Mouse (Mus musculus): ENCODE measurements around the gene Rps9. TPM values are rescaled to one million over a fixed set of nuclear protein-coding genes. Genes with fewer than 3 reads are reported as not detected.

Gene Rps9
- 1,498 and 1,524 TPM in 2 replicates for polyA plus RNA-seq (2015; fragmentation: Nextera tagmentation; extraction: Ambion mirVana)

DNA sequence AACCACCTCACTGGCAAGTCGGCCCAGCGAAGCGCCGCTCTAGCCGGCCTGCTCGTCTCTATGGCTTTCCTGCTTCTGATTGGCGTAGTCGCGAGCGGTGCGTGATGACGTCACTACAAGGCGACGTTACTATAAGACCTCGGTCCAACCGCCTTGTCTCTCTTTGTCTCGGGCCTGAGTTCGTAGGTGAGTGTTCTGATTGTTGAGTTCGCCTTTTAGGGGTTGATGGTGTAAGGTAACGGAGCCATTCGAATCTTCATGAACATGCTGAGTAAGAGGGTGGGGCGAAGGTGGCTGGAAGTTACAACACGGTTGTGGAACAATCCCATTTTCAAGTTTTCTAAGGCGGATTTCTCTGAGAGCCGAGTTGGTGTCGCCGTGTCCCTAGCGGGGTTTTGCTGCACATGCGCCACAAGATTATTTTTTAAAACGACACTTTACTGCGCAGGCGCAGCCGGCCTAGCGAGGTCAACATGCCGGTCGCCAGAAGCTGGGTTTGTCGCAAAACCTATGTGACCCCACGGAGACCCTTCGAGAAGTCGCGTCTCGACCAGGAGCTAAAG, at the start of gene Rps9:
TSS of gene Rps9 (plus strand) at position 115 of the 563 bp plus-strand sequence.
- Histone ChIP-seq H3K27ac (peak within 1 kb of the TSS; percentile 94), H3K9ac (peak within 1 kb of the TSS; percentile 93), H3K9me3 (no peaks in the 10 kb centered on the region), H3K4me1 (peaks cover 14% of the 10 kb centered on the region), H3K4me2 (replicated peaks) (peak within 1 kb of the TSS; percentile 96), H3K36me3 (peaks cover 57% of the 10 kb centered on the region), H3K4me3 (peak within 1 kb of the TSS; percentile 86), H3K27me3 (no peaks in the 10 kb centered on the region)
- under 1% methylated on average over 42 of the region's 42 CpGs for WGBS
- peak; percentile 94 for ATAC-seq (ENCODE audit: low FRiP score, low read depth)

DNA sequence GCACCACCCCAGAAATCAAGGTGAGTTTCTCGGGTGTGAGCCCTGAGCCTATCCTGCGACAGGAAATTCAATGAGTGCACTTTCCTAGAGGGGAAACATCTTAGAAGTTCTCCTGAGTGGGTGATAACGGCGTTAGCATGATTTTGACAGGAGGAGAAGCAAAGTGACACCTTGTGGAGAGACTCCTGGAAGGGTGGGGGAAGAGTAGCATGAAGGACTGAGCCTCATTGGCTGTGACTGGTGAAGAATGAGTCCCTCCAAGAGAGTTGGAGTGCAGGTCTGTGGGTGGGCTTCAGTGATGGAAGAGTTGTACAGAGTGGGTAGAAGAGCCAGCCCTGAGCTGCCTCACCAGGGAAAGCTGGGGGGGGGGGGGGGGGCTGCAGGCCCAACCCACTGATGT, 46.8 kb upstream of the Rps9 start:
- no peak overlapping the region for H3K27ac ChIP-seq
- no peaks in the 10 kb centered on the region for H3K9me3 ChIP-seq
- H3K4me1 ChIP-seq, result no peaks in the 10 kb centered on the region
- no peaks in the 10 kb centered on the region for H3K27me3 ChIP-seq
- no peak overlapping the region for H3K4me3 ChIP-seq
- 86% methylated on average over 4 of the region's 4 CpGs for WGBS
- no peak overlapping the region for H3K4me2 ChIP-seq (replicated peaks)
- ATAC-seq (ENCODE audit: low FRiP score, low read depth), result no peak
- peaks cover 100% of the 10 kb centered on the region for H3K36me3 ChIP-seq
- H3K9ac ChIP-seq, result no peak overlapping the region

DNA sequence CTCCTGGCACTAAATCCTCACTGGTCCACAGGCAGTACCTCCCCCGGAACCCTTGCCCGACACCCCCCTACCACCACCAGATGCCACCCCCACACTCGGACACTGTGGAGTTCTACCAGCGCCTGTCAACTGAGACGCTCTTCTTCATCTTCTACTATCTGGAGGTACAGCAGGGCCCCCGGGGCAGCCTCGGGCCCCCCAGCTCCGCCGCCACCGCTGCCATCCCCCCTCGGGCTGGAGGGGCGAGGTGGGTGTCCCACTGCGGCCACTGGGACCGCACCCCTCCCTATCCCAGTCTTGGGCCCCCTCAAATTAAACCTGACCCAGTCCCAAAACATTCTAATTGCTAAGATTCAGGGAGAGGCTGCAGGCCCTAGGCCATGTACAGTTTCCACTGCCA, 45.2 kb upstream of the Rps9 start:
- WGBS, result 94% methylated on average over 14 of the region's 14 CpGs
- Histone ChIP-seq H3K4me3 (no peak overlapping the region), H3K36me3 (peaks cover 100% of the 10 kb centered on the region), H3K4me1 (peaks cover 6% of the 10 kb centered on the region), H3K27me3 (no peaks in the 10 kb centered on the region), H3K9ac (no peak overlapping the region), H3K4me2 (replicated peaks) (no peak overlapping the region), H3K27ac (no peak overlapping the region), H3K9me3 (no peaks in the 10 kb centered on the region)
- ATAC-seq (ENCODE audit: low FRiP score, low read depth), result no peak

DNA sequence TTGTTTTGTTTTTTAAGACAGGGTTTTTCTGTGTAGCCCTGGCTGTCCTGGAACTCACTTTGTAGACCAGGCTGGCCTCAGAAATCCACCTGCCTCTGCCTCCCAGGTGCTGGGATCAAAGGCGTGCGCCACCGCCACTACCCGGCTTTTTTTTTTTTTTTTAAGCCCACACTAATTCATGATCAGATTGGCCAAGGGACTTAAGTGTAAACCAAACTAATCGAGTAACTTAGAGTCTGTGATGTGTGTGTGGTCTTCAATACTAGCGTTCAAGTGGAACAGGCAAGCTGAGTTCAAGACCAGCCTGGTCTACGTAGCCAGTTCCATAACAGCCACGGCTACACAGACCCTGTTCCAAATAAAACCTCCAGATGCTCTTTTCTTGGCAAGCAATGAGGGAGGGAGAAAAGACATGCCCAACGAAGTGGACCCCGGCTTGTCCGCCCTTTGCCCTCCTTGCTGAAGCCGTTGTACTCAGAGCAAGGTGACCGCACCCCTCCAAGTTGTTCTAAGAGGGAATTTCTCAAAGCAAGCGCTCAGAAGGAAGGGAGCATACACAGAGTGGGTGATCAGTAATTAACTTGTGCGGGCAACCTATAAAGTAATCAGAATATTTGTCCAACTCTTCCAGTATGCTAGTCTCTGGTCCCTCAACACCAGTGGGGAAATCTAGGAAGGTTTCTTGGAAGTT, 39.1 kb upstream of the Rps9 start:
- peaks cover 40% of the 10 kb centered on the region for H3K36me3 ChIP-seq
- peak overlapping the region; percentile 81 for H3K27ac ChIP-seq
- H3K4me3 ChIP-seq, result peak overlapping the region; percentile 77
- peaks cover 23% of the 10 kb centered on the region for H3K4me1 ChIP-seq
- no peaks in the 10 kb centered on the region for H3K27me3 ChIP-seq
- WGBS, result 37% methylated on average over 15 of the region's 15 CpGs
- H3K9me3 ChIP-seq, result no peaks in the 10 kb centered on the region
- peak; percentile 4; the same call in 1 of the 2 replicates for ATAC-seq (ENCODE audit: low FRiP score, low read depth)
- H3K4me2 ChIP-seq (replicated peaks), result peak overlapping the region; percentile 86
- H3K9ac ChIP-seq, result peak overlapping the region; percentile 84

DNA sequence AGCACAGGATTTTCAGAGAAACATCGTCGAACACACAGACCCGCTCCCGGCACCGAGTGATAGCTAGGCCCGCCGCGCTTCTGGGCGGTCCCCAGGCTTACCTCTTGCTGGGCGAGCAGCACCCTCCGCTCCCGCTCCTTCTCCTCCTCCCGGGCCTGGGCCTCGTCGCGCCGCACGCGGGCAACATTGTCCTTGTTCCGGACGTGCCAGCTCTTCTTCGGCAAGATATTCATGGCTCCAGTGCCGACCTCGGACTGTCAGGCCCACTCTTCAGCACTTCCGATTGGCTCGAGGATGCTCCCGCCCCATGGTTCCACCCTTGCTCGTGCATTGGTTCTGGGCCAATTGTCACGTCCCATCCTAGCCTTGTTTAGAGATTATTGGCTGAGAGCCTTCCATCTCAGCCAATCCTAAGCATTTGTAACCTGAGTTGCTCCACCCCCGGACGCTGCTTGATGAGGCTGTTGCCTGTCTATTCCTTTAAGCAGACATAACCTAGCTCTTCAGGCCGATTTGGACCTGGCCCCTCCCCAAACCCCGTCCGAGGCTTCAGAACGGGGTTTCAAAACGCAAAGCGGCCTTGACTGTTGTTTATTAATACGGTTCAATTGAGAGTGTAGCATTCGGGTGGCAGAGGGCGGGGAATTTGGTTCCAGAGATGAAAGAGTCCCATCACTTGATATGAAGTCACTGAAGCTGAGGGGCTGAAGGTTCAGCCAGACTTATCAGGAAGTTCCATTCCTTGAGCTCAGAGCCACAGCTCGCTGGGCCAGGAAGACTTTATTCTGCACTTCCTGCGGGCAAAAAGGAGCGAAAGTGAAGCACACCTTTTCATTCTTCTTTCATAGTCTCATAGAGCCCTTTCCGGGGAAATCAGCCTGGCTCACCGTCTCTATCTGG, 38.3 kb upstream of the Rps9 start, which contains the start of gene Leng1:
TSS of gene Leng1 (minus strand) at position 626 of the 900 bp plus-strand sequence.
- Histone ChIP-seq H3K4me2 (replicated peaks) (peak within 1 kb of the TSS; percentile 86), H3K4me1 (peaks cover 23% of the 10 kb centered on the region), H3K27ac (peak within 1 kb of the TSS; percentile 81), H3K9me3 (no peaks in the 10 kb centered on the region), H3K4me3 (peak within 1 kb of the TSS; percentile 77), H3K27me3 (no peaks in the 10 kb centered on the region), H3K36me3 (peaks cover 32% of the 10 kb centered on the region), H3K9ac (peak within 1 kb of the TSS; percentile 84)
- peak; percentile 98 for ATAC-seq (ENCODE audit: low FRiP score, low read depth)
- WGBS, result 4% methylated on average over 45 of the region's 45 CpGs

DNA sequence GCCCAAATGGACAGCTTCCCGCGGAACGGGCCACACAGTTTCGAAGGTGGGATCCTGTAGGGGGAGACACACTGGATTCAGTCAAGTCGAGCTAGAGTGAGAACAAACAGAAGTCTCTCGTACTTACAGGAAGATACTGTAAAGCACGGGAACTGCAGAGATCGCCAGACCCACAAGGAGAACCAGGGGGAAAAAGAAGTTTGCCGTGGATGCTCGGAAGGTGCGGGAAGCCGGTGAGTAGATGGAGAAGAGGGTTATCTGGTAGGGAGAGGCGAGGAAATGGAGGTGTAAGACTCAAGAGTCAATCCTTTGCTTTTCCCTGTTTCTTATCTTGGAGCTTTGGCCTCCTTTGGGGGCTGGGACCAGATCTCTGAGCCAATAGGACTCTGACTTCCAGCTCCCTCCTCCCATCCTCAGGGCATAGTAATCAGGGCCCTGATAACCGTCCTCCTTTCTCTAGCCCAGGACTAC, 36.8 kb upstream of the Rps9 start:
- H3K4me2 ChIP-seq (replicated peaks), result peak overlapping the region; percentile 31
- H3K9ac ChIP-seq, result no peak overlapping the region

DNA sequence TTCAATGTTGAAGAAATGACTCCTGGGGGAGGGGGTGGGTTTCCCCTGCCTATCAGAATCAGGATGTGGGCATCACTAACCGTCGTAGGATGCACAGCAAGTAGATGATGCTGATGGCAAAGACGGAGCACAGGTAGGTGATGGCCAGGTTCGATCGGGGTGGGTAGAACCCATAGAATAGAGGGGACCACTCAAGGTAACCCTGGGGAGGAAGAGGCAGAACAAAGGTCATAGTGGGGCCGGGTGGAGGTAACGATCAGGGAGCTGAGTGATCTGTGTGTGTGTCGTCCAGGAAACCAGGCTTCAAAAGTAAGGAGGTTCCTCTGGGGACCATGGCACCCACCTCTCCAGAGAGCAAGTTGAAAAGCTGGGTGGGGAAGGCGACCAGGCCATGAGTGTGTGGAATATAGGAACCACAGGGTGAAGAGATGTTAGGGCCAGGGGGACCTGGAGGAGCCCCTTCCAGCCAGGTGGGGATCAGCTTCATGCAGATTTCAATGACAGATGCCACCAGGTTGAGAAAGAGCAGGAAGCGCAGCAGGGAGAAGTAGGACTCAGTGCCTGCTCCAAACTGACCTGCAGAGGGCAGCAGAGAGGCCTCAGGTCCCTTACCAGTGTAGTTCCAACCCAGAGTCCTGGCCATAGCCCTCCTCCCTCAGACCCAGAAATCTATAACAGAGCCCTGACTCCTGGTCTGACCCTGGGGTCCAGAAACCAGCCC, 29.1 kb upstream of the Rps9 start:
- WGBS, result 71% methylated on average over 10 of the region's 10 CpGs
- Histone ChIP-seq H3K9me3 (no peaks in the 10 kb centered on the region), H3K27ac (no peak overlapping the region), H3K4me2 (replicated peaks) (no peak overlapping the region), H3K27me3 (no peaks in the 10 kb centered on the region), H3K4me1 (no peaks in the 10 kb centered on the region), H3K9ac (no peak overlapping the region), H3K36me3 (peaks cover 17% of the 10 kb centered on the region), H3K4me3 (no peak overlapping the region)
- ATAC-seq (ENCODE audit: low FRiP score, low read depth), result peak; percentile 81

More for the DNA sequence above, 36.8 kb upstream of the Rps9 start:
- H3K4me3 ChIP-seq, result no peak overlapping the region
- H3K27me3 ChIP-seq, result no peaks in the 10 kb centered on the region
- no peaks in the 10 kb centered on the region for H3K9me3 ChIP-seq
- WGBS, result 13% methylated on average over 14 of the region's 14 CpGs
- no peak for ATAC-seq (ENCODE audit: low FRiP score, low read depth)
- peaks cover 23% of the 10 kb centered on the region for H3K4me1 ChIP-seq
- no peak overlapping the region for H3K27ac ChIP-seq
- H3K36me3 ChIP-seq, result peaks cover 17% of the 10 kb centered on the region

DNA sequence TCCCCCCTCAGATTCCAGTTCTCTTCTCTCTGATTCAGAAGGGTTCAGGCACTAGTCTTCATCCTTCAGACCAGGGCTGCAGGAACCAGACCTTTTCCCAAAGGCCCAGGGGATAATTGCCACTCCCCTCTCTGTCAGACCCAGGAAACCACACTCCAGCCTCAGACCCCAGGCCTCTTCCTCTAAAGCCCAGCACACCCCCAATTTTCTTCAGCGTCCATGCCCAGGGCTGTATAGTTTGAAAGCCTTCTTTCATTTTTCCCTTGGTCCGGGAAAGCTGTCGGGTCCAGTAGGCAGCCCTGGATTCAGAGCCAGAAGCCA, 28.6 kb upstream of the Rps9 start:
- Histone ChIP-seq H3K9me3 (no peaks in the 10 kb centered on the region), H3K9ac (no peak overlapping the region), H3K27ac (no peak overlapping the region), H3K4me3 (no peak overlapping the region), H3K4me1 (no peaks in the 10 kb centered on the region), H3K36me3 (peaks cover 18% of the 10 kb centered on the region), H3K4me2 (replicated peaks) (no peak overlapping the region), H3K27me3 (no peaks in the 10 kb centered on the region)
- 79% methylated on average over 3 of the region's 3 CpGs for WGBS
- 0 out of 2 replicates have a peak, but pooled peaks have one; percentile 10 for ATAC-seq (ENCODE audit: low FRiP score, low read depth)

DNA sequence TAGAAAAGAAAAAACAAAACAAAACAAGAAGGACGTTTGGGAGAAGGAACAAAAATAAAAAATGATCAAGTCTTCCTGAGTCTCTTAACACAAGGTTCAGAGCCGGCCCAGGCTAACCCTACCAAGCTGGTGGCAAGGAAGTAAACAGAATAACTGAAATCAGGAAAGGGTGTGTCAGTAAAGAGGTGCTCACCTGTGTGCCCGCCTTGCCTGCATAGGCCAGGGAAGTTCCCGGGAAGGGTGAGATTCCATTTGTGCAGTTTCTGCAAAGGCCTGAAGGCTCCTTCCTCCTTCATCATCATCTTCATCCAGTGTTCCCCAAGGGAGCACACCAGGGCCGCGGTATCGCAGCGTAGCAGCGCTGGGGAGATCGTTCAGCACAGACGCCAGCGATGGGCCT, 27.4 kb upstream of the Rps9 start:
- no peak for ATAC-seq (ENCODE audit: low FRiP score, low read depth)
- Histone ChIP-seq H3K9me3 (no peaks in the 10 kb centered on the region), H3K36me3 (peaks cover 28% of the 10 kb centered on the region), H3K4me3 (no peak overlapping the region), H3K9ac (peak overlapping the region; percentile 25; the same call in 1 of the 2 replicates), H3K27ac (no peak overlapping the region), H3K4me1 (no peaks in the 10 kb centered on the region), H3K27me3 (no peaks in the 10 kb centered on the region), H3K4me2 (replicated peaks) (no peak overlapping the region)
- 89% methylated on average over 12 of the region's 12 CpGs for WGBS

DNA sequence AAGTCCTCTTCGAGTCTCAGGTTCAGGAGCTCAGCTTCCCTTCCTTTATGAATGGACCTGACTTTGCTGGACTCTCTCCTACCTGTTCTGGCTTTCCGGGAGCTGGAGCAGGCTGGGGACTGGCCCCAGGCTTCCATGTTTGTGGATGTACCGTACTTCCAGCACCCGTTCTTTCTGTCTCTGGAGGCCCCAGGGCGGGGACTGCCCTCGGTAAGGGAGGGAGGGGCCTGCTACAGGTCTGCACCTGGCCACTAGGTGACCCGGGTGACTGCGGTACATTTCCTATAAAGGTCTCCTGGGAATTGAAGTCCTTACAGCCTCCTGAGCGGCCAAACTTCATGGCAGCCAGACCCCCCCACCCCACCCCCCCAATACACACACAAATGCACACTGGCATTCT, 26.5 kb upstream of the Rps9 start, which contains the start of gene Tmc4:
TSS of gene Tmc4 (minus strand) at position 212 of the 400 bp plus-strand sequence.
- ATAC-seq (ENCODE audit: low FRiP score, low read depth), result no peak
- 44% methylated on average over 9 of the region's 9 CpGs for WGBS
- Histone ChIP-seq H3K4me1 (no peaks in the 10 kb centered on the region), H3K4me3 (no peak within 1 kb of the TSS), H3K36me3 (peaks cover 36% of the 10 kb centered on the region), H3K27ac (no peak within 1 kb of the TSS), H3K4me2 (replicated peaks) (no peak within 1 kb of the TSS), H3K9ac (peak within 1 kb of the TSS; percentile 25; the same call in 1 of the 2 replicates), H3K27me3 (no peaks in the 10 kb centered on the region), H3K9me3 (no peaks in the 10 kb centered on the region)

DNA sequence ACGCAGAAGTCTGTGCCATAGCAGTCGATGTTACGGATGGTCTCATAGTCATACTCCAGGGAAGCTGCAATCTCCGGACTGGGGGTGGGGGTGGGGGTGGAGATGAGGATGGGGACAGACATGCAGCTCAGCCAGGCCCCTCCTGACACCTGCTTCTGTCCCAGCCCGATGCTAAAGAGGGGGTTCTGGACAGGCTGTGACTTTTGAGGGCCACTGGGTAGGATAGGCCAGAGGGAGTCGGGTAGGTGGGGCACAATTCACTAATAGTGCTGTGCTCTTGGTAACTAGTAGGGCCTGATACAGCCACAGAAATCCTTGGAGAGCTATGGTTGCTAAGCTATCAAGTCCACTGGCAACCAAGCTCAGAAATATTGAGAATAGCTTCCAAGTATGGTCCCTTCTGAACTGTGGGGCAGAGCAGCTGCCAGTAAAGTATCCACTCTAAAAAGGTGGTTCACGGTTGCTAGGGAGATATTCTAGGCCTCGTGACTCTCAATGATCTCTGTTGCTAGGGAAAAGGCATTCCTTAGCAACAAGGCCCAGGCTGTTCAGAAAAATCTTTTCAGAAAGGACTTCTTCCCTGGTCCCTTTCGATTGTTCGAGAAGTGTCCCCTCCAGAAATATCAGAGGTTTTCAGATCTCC, 19.8 kb upstream of the Rps9 start:
- H3K4me3 ChIP-seq, result no peak overlapping the region
- no peak overlapping the region for H3K4me2 ChIP-seq (replicated peaks)
- H3K27me3 ChIP-seq, result no peaks in the 10 kb centered on the region
- no peak for ATAC-seq (ENCODE audit: low FRiP score, low read depth)
- H3K9me3 ChIP-seq, result no peaks in the 10 kb centered on the region
- H3K4me1 ChIP-seq, result no peaks in the 10 kb centered on the region
- no peak overlapping the region for H3K27ac ChIP-seq
- H3K9ac ChIP-seq, result no peak overlapping the region
- peaks cover 81% of the 10 kb centered on the region for H3K36me3 ChIP-seq
- 84% methylated on average over 10 of the region's 10 CpGs for WGBS

Data from limb, embryonic 13.5 days (tissue).